Mouse (Mus musculus) CH12.LX (cell line): ENCODE data around the gene Mrpl51. TPM values are rescaled to one million over a fixed set of nuclear protein-coding genes. Genes with fewer than 3 reads are reported as not detected.
A peak's percentile ranks its signal among the peaks of the same experiment; 100 is the strongest.

Experiments used
- DNase-seq: peaks from one replicate; pipeline ENCODE4 v3.0.0-alpha.2; 2013; ENCODE audit errors: extremely low read depth
- H3K27ac ChIP-seq: 2 replicates; pipeline ENCODE4 v1.5.1; 2012; ENCODE audit warnings: low read depth, mild to moderate bottlenecking, control low read depth, moderate library complexity; ENCODE audit not compliant: insufficient read depth
- H3K27me3 ChIP-seq: replicated peaks from 2 replicates; pipeline ENCODE3; 2012; ENCODE audit warnings: inconsistent platforms
- H3K36me3 ChIP-seq, 2 experiments: replicated peaks in 1 of 2; 2 replicates each; pipeline versions ENCODE3 to v1.6.1; 2012; ENCODE audit warnings: inconsistent platforms in 1 of 2, low read length in 1 of 2, mild to moderate bottlenecking in 1 of 2, mixed read lengths in 1 of 2, moderate library complexity in 1 of 2; ENCODE audit not compliant: control insufficient read depth in 1 of 2, insufficient read depth in 1 of 2
- H3K4me1 ChIP-seq, 2 experiments: 2 replicates each; pipeline ENCODE4 v1.6.1; 2012; ENCODE audit warnings: inconsistent platforms in 1 of 2, moderate library complexity in 1 of 2; ENCODE audit not compliant: insufficient read depth in 2 of 2, control insufficient read depth in 1 of 2
- H3K4me2 ChIP-seq: 2 replicates; pipeline ENCODE4 v1.6.1; 2012; ENCODE audit warnings: low read depth, mild to moderate bottlenecking, control low read depth; ENCODE audit not compliant: poor library complexity, insufficient read depth, severe bottlenecking
- H3K4me3 ChIP-seq, 3 experiments: fragments of 150-350 bp in 1 of 3; sonication (generic) in 1 of 3; replicated peaks in 1 of 3; 2 replicates each; pipeline versions ENCODE3 to v1.5.1; 2011 to 2012; ENCODE audit warnings: low read depth in 2 of 3, low read length in 2 of 3, mild to moderate bottlenecking in 2 of 3, moderate library complexity in 2 of 3, control low read depth in 1 of 3, improper control_type of control experiment in 1 of 3, inconsistent platforms in 1 of 3, mixed read lengths in 1 of 3; ENCODE audit not compliant: poor library complexity in 1 of 3
- H3K79me2 ChIP-seq: replicated peaks from 2 replicates; pipeline ENCODE4 v1.6.1; 2012; ENCODE audit warnings: mild to moderate bottlenecking, moderate library complexity; ENCODE audit not compliant: control insufficient read depth, poor library complexity, insufficient read depth, severe bottlenecking; ENCODE audit errors: extremely low read depth
- H3K9ac ChIP-seq: 2 replicates; pipeline ENCODE4 v1.6.1; 2012; ENCODE audit warnings: low read depth, mild to moderate bottlenecking, control low read depth, moderate library complexity; ENCODE audit not compliant: insufficient read depth
- H3K9me3 ChIP-seq: replicated peaks from 2 replicates; pipeline ENCODE3; 2012; ENCODE audit warnings: low read length, inconsistent platforms, mixed read lengths
- CHD2 ChIP-seq: IDR thresholded peaks from 2 replicates; pipeline ENCODE4 v1.6.1; 2011; ENCODE audit warnings: low read length, improper control_type of control experiment
- ELF1 ChIP-seq: IDR thresholded peaks from 2 replicates; pipeline ENCODE4 v1.6.1; 2014; ENCODE audit warnings: low read depth, mild to moderate bottlenecking, inconsistent platforms, low read length, improper control_type of control experiment
- EP300 ChIP-seq: IDR thresholded peaks from 2 replicates; pipeline ENCODE4 v1.6.1; 2011; ENCODE audit warnings: low read length, improper control_type of control experiment
- ETS1 ChIP-seq: conservative IDR thresholded peaks from 2 replicates; pipeline ENCODE4 v1.6.1; 2012; ENCODE audit warnings: low read depth, mild to moderate bottlenecking, inconsistent platforms, low read length, improper control_type of control experiment, moderate library complexity
- GABPA ChIP-seq: IDR thresholded peaks from 2 replicates; pipeline ENCODE4 v1.6.1; 2012; ENCODE audit warnings: low read depth, low read length, improper control_type of control experiment, inconsistent platforms; ENCODE audit not compliant: insufficient replicate concordance
- HCFC1 ChIP-seq: IDR thresholded peaks from 2 replicates; pipeline ENCODE4 v1.6.1; 2012; ENCODE audit warnings: low read depth, mild to moderate bottlenecking, inconsistent platforms, low read length, improper control_type of control experiment
- KAT2A ChIP-seq: IDR thresholded peaks from 2 replicates; pipeline ENCODE4 v1.6.1; 2012; ENCODE audit warnings: low read length, improper control_type of control experiment, inconsistent platforms; ENCODE audit not compliant: insufficient replicate concordance
- MAZ ChIP-seq: IDR thresholded peaks from 2 replicates; pipeline ENCODE4 v1.6.1; 2012; ENCODE audit warnings: low read depth, mild to moderate bottlenecking, inconsistent platforms, low read length, improper control_type of control experiment, moderate library complexity
- MEF2A ChIP-seq: IDR thresholded peaks from 2 replicates; pipeline ENCODE4 v1.6.1; 2014; ENCODE audit warnings: low read depth, mild to moderate bottlenecking, inconsistent platforms, low read length, improper control_type of control experiment, borderline replicate concordance
- PAX5 ChIP-seq: IDR thresholded peaks from 2 replicates; pipeline ENCODE4 v1.6.1; 2012; ENCODE audit warnings: low read length, inconsistent platforms, mixed read lengths
- POLR2AphosphoS2 ChIP-seq: IDR thresholded peaks from 2 replicates; pipeline ENCODE4 v1.6.1; 2011; ENCODE audit warnings: low read depth, low read length, improper control_type of control experiment
- RAD21 ChIP-seq: IDR thresholded peaks from 2 replicates; pipeline ENCODE4 v1.6.1; 2011; ENCODE audit warnings: low read depth, mild to moderate bottlenecking, low read length, improper control_type of control experiment, moderate library complexity
- SMC3 ChIP-seq: IDR thresholded peaks from 2 replicates; pipeline ENCODE4 v1.6.1; 2011; ENCODE audit warnings: low read depth, low read length, improper control_type of control experiment
- TCF12 ChIP-seq: IDR thresholded peaks from 2 replicates; pipeline ENCODE4 v1.6.1; 2014; ENCODE audit warnings: low read depth, mild to moderate bottlenecking, inconsistent platforms, low read length, improper control_type of control experiment
- USF1 ChIP-seq: IDR thresholded peaks from 2 replicates; pipeline ENCODE4 v1.6.1; 2014; ENCODE audit warnings: low read depth, mild to moderate bottlenecking, inconsistent platforms, low read length, improper control_type of control experiment
- ZNF384 ChIP-seq: IDR thresholded peaks from 2 replicates; pipeline ENCODE4 v1.6.1; 2012; ENCODE audit warnings: low read depth, low read length, improper control_type of control experiment, inconsistent platforms
- dilution Hi-C: fragments of 300-500 bp; cut with MboI; formaldehyde crosslinking; loops from 2 replicates; pipeline ENCODE4 v1.14.3; 2020; ENCODE audit warnings: low sequenced_read_pairs; ENCODE audit not compliant: extremely low pct_unique_long_range_greater_than_20kb, extremely low pct_ligation_motif_present
- in situ Hi-C: fragments of 300-500 bp; cut with MboI; formaldehyde crosslinking; loops from 3 replicates; pipeline ENCODE4 v1.14.3; 2019; ENCODE audit warnings: low sequenced_read_pairs, low pct_ligation_motif_present, low pct_unique_long_range_greater_than_20kb, mixed read lengths
- polyA plus RNA-seq: library from polyadenylated mRNA; unstranded; fragments of >175 nt; gene quantifications from 2 replicates; pipeline ENCODE4 v1.2.1, GENCODE M21; 2012; ENCODE audit warnings: low read depth; ENCODE audit not compliant: insufficient read length
- total RNA-seq, 2 experiments: library from RNA; depleted of rRNA; stranded (reverse); fragments of 300-350 nt in 1 of 2; fragments of >200 nt in 1 of 2; gene quantifications; 2 replicates each; pipeline ENCODE4 v1.2.3; 2012 to 2014

Gene Mrpl51
- total and polyA plus RNA-seq, 3 experiments, result 120 to 184 (median 161) TPM

GRCm38 (mm10) chr6:125221115-125221745, 29.6 kb downstream of the Mrpl51 start:
- peaks cover 33 to 70% of the 10 kb centered on the region in 2 experiments for H3K36me3 ChIP-seq
- no peak overlapping the region for H3K4me3 ChIP-seq
- no peak for DNase-seq
- dilution Hi-C loops (no loop called here), in situ Hi-C loops (loop anchor here (5.0 kb wide), 1 partner anchor 51 kb away; no protein-coding TSS in a partner anchor)
- no peak overlapping the region for H3K4me2 ChIP-seq
- no peak overlapping the region for H3K9ac ChIP-seq
- TF ChIP-seq RAD21 (no peak), ZNF384 (no peak), POLR2AphosphoS2 (no peak), PAX5 (no peak), TCF12 (no peak), MEF2A (no peak), SMC3 (no peak), GABPA (no peak), USF1 (no peak), KAT2A (no peak), HCFC1 (no peak), ELF1 (no peak), EP300 (no peak)
- no peaks in the 10 kb centered on the region for H3K9me3 ChIP-seq
- no peaks in the 10 kb centered on the region for H3K79me2 ChIP-seq
- no peak overlapping the region for H3K27ac ChIP-seq
- peaks cover 4 to 40% of the 10 kb centered on the region in 2 experiments; a peak in 3 of 4 replicates for H3K4me1 ChIP-seq
- no peaks in the 10 kb centered on the region for H3K27me3 ChIP-seq

GRCm38 (mm10) chr6:125222146-125222545, 30.5 kb downstream of the Mrpl51 start:
- H3K9me3 ChIP-seq, result no peaks in the 10 kb centered on the region
- H3K4me3 ChIP-seq, result no peak overlapping the region
- peaks cover 37 to 78% of the 10 kb centered on the region in 2 experiments for H3K36me3 ChIP-seq
- TF ChIP-seq EP300 (0 out of 2 replicates have a peak, but pooled peaks have one; percentile 39), TCF12 (peak; percentile 63), CHD2 (no peak), ELF1 (peak; percentile 50), MAZ (no peak), ETS1 (peak; percentile 27; the same call in 1 of the 2 replicates)
- H3K4me2 ChIP-seq, result no peak overlapping the region
- H3K79me2 ChIP-seq, result no peaks in the 10 kb centered on the region
- H3K4me1 ChIP-seq, result peaks cover 4 to 32% of the 10 kb centered on the region in 2 experiments; a peak in 3 of 4 replicates
- DNase-seq, result peak; percentile 52
- H3K27ac ChIP-seq, result no peak overlapping the region
- dilution Hi-C loops, result no loop called here
- H3K9ac ChIP-seq, result no peak overlapping the region
- in situ Hi-C loops, result loop anchor here (5.0 kb wide), 1 partner anchor 50 kb away; no protein-coding TSS in a partner anchor
- no peaks in the 10 kb centered on the region for H3K27me3 ChIP-seq
